Mouse (Mus musculus): Measurements from ENCODE around the gene Rhof.

Gene Rhof

DNA sequence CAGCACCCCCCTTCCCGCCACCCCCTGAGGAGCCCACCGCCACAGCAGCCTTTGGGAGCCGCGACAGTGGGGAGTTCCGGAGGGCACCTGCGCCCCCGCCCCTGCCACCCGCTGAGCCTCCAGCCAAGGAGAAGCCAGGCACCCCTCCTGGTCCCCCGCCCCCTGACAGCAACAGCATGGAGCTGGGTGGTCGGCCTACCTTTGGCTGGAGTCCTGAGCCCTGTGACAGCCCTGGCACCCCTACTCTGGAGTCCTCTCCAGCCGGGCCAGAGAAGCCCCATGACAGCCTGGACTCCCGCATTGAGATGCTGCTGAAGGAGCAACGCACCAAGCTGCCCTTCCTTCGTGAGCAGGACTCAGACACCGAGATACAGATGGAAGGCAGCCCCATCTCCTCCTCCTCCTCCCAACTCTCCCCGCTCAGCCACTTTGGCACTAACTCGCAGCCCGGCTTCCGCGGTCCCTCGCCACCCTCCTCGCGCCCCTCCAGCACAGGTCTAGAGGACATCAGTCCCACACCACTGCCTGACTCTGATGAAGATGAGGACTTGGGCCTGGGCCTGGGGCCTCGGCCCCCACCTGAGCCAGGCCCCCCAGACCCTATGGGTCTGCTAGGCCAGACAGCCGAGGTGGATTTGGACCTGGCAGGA, 15.7 kb upstream of the Rhof start:
- no peak for DNase-seq (ENCODE audit: low spot score)

DNA sequence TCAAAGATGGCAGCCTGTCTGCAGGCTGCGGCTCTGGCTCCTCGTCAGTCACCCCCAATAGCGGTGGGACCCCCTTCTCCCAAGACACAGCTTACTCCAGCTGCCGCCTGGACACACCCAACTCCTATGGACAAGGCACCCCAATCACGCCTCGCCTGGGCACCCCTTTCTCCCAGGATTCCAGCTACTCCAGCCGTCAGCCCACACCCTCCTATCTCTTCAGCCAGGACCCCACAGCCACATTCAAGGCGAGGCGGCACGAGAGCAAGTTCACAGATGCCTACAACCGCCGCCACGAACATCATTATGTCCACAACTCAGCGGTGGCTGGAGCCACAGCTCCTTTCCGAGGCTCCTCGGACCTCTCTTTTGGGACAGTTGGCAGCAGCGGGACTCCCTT, 15.1 kb upstream of the Rhof start:
- DNase-seq (ENCODE audit: low spot score), result no peak

DNA sequence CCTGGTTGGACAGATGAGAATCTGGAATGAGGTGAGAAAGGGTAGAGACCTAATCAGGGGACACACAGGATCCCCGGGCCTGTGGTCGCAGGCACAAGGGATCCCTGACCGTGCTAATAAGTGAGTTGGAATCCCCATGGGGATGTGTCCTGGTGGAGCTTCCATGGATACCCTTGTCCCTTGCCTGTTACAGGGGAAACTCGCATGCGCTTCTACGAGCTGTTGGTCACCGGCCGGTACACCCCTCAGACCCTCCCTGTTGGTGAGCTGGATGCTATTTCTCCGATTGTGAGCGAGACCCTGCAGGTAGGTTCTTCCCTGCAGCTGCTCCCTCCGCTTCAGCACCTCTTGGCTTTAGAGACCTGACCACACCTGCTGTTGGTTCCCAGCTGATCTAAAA, 13.9 kb upstream of the Rhof start:
- DNase-seq (ENCODE audit: low spot score), result no peak

GRCm38 (mm10) chr5:123144746-123145590, 12.5 kb upstream of the Rhof start:
- no peak for DNase-seq (ENCODE audit: low spot score)

DNA sequence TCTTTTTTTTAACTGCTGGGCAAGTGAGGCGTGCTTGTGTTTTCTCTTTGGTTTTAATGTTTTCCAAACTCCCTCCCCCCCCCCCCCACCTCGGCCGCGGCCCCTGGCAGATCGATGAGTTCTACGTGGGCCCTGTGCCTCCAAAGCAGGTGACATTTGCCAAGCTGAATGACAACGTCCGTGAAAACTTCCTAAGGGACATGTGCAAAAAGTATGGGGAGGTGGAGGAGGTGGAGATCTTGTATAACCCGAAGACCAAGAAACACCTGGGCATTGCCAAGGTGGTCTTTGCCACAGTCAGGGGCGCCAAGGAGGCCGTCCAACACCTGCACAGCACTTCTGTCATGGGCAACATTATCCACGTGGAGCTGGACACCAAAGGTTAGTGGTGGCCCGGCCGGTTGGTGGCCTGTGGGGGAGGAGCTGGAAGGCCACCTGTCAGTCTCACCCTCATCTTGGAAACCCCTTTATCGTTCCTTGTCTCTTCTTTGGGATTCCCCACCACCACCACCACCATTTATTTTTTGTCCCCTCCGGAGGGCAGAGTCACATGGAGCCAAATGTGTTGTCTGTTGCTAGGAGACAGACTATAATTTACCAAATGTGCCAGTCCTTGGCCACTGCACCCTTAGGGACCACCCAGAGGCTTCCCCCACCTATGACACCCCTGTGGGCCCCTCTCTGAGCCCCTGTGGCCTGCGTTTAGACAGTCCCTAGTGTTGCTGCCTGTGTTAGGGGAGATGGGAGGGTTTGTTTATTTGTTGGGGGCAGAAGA, 11.7 kb upstream of the Rhof start:
- DNase-seq (ENCODE audit: low spot score), result no peak

DNA sequence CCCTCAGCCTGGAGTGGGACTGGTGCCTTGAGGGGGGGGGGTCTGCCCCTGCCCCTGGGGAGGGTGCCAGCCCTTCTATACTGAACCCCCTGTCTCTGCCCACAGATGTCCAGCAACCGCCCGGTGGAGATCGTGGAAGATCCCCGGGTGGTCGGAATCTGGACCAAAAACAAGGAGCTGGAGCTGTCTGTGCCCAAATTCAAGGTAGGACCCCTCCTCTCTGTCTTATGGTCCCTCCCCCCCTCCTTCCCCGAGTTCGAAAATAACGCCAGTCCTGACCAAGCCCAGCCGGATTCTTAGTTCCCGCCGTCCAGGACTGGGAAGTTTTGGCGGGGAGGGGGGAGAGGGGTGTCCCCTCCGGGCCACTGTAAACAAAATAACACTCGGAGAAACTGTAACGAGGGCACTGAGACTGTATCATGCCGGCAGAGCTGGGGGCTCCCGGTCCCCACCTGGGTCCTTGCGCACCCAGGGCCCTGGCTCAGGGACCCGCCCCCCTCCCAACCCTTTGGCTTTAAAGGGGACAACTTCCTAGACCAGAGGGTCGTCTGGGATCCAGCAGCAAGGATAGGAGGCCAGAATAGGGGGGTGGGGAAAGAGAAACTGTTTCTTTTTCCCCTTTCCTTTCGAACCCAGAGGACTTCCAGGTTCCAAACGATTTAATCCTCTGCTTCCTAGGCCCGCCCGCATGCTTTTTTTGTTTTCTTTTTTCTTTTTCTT, 10.9 kb upstream of the Rhof start:
- DNase-seq (ENCODE audit: low spot score), result peak; percentile 36

GRCm38 (mm10) chr5:123142161-123143157, 10.0 kb upstream of the Rhof start, which contains the start of gene Setd1b:
Gene Setd1b (plus strand): TSS chr5:123142193.
- DNase-seq (ENCODE audit: low spot score), result peak; percentile 80

DNA sequence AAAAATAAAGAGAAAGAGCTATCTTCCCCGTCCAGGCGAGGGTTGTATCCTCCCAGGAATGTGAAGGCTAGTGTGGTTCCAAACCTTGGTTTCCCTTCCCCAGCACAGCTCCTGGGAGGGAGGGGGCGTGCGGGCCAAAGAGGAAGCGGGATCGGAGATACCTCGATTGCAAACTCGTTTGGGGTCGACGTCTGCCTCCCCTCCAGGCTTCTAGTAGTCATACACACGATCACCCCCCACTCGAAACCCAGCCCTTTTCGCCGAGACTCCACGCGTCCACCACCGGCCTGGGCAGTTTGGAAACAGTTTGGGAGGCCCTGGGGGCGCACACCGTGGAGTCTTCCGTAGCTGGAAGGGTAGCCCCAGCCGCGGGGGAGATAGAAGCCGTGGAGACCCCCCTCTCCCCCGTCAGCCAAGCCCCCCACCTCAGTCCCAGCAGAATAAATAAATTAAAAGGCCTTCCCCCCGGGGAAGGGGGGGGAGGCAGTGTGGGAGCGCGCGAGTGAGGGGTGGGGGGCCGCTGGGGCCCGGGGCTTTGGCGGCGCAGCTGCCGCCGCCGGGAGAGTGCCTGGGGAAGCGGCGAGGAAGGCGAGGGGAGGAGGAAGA, 9.2 kb upstream of the Rhof start:
- DNase-seq (ENCODE audit: low spot score), result peak; percentile 80

DNA sequence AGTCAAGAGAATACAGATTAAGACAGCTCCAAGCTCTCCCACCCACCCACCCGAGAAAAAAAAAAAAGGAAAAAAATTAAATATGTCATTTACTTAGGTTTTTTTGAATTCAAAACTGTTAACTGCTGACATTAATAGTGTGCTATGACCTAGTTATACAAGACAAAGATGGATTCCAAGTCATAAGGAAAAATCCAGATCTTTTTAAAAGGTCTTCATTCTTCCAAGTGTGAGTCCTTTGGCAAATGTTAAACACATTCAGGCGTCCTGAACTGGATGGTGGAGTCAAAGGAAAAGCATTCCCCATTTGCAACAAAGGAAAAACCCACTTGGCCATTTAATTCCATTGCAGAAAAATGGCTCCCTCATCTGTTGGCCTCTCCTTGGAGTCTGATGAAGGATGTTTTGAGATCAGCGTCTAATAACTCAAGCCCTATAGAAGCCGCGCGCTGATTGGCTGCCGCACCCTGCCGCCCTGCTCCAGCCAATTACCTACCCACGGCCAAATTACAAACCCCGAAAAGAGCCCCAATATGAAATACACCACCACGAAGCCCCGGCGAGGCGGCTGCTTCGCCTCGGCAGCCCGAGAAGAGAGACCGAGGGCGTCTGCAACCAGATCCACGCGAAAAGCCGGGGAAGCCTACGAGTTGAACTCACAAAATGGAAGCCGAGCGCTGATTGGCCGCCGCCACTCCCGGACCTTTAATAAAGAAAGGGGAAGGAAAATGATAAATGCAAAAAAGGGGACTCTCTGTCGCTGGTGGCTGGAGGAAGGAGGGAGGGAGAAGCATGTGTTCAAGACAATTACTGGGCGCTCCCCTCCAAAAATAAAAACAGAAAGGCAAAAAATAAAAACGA, 8.4 kb upstream of the Rhof start:
- DNase-seq (ENCODE audit: low spot score), result peak; percentile 95

GRCm38 (mm10) chr5:123139722-123140627, 7.5 kb upstream of the Rhof start:
- peak; percentile 51 for DNase-seq (ENCODE audit: low spot score)

DNA sequence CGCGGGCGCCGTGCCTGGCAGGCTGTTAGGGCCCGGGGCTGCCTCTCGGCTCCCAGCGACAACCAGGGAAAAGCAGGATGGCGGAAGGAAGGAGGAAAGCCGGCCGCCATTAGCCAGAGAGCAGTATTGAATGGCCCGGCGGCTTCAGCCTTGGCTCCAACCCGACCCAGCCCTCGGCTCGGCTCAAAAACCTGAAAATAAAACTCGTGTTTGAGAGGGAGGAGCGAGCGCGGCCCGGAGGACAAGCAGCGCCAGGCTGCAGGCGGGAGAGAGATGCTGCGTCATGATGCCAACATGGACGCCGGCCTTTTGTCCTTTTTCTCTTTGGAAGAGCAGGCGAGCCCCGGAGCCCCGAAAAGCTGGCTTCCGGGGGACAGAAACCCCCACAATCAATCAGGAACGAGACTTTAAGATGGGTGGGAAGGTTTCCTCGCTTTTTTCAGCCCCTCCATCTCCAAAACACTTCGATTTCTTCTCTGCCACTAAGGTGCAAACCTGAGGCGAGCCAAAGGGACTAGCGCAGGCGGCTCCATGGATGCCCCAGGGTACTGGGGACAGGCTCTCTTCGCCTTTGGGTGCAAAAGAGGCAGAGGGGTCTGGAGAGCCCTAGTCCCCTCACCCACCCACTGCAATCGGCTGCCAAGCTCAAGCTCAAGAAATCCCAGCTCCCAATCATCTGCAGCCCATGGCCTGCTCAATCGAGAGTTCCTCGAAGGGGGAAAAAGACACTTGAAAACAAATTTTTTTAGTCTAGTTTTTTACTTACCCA, 6.6 kb upstream of the Rhof start:
- DNase-seq (ENCODE audit: low spot score), result peak; percentile 81

- DNase-seq (ENCODE audit: low spot score), result peak; percentile 88
These were observed 5.9 kb upstream of the Rhof start for GRCm38 (mm10) chr5:123138230-123138911.

DNA sequence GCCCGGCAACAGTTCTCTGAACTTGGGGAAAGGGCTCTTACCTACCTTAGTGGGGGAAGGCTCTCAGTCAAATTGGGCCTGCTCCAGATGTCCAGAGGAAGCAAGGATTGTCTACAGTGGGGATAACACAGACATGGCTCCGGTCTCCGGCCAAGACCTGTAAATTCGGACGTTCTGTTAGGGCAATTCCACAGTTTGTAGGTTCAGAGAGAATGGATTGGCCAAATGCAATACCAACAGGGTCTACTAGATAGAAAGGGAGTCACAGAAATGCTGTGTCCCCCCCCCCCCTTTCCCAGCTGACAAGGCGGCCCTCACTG, 5.4 kb upstream of the Rhof start:
- no peak for DNase-seq (ENCODE audit: low spot score)

- DNase-seq (ENCODE audit: low spot score), result peak; percentile 85
These were observed 4.8 kb upstream of the Rhof start for GRCm38 (mm10) chr5:123137044-123137909.

- peak; percentile 90 for DNase-seq (ENCODE audit: low spot score)
These were observed 4.0 kb upstream of the Rhof start for GRCm38 (mm10) chr5:123136361-123137043.

Measured in embryo, embryonic 10 days (tissue).